Mouse (Mus musculus): ENCODE data around the gene Arid1b. TPM values are rescaled to one million over a fixed set of nuclear protein-coding genes. Genes with fewer than 3 reads are reported as not detected.

The Arid1b gene
- polyA plus RNA-seq, 1 experiment, result 13.3 TPM

DNA sequence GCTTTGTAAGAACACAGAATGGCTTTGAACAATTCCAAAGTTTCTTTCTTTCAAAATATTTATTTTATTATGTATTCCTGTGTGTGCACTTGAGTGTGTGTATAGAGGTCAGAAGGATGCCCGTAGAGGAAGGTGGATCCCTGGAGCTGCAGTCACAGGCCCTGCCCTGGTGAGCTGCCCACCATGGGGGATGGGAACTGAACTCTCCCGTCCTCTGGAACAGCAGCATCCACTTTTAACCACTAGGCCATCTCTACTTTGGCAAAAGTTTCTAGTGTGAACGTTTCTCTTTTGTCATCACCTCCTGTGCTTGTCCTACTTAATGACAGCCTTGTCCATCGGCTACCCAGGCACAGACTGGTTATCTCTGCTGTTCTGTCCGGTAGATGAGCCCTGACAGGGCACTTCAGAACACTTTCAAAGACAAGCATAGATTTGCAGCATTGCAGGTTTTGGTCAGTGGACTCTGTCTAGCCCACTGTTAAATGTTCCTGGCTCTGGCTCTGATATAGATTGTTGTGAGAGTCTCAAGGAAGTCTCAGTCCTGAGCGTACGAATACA lies 56.9 kb downstream of the Arid1b start:
- H3K9me3 ChIP-seq, result no peaks in the 10 kb centered on the region
- peaks cover 59% of the 10 kb centered on the region for H3K4me1 ChIP-seq
- H3K36me3 ChIP-seq (replicated peaks; ENCODE audit: low read length), result peaks cover 76% of the 10 kb centered on the region
- H3K4me3 ChIP-seq (replicated peaks), result no peak overlapping the region
- no peaks in the 10 kb centered on the region for H3K27me3 ChIP-seq (replicated peaks)
- TF ChIP-seq FLI1 (IDR thresholded peaks at IDR 0.05; ENCODE audit: low read length), result no peak
- no peak for TF ChIP-seq GATA1 (IDR thresholded peaks at IDR 0.05; ENCODE audit: borderline replicate concordance, low read length)

DNA sequence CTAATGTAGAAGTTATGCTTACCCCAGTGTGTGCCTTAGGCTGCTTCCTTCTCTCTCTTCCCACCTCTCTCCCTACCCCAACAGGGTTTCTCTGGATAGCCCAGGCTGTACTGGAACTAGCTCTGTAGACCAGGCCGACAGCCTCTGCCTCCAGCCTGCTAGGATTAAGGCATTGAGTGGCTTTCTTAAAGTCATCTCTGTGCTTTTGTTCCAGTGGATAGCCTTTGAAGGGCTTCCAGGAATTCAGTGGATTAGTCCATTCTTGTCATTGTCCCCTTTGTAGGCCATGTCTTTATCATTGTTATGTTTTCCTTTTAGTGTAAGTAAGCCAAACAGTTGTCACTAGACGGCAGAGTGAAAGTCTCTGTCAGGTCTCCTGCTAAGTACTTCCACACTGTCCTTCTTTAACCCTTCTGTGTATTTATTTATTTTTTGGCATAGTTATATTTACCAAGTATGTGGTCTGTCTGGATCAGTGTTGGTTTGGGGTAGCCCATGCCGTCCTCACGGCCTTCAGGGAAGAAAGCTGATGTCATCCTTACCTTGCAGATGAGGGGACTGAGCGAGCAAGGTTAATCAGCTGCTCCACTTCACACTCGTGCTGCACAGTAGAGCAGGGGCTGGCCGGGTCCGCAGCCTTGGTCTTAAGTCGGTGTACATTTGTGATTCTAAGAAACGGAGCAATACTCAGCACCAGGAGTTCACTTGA lies 58.1 kb downstream of the Arid1b start:
- Histone ChIP-seq H3K9me3 (no peaks in the 10 kb centered on the region), H3K4me1 (peaks cover 65% of the 10 kb centered on the region), H3K4me3 (replicated peaks) (no peak overlapping the region), H3K36me3 (replicated peaks; ENCODE audit: low read length) (peaks cover 76% of the 10 kb centered on the region), H3K27me3 (replicated peaks) (no peaks in the 10 kb centered on the region)
- TF ChIP-seq GATA1 (IDR thresholded peaks at IDR 0.05; ENCODE audit: borderline replicate concordance, low read length) (no peak), FLI1 (IDR thresholded peaks at IDR 0.05; ENCODE audit: low read length) (no peak)

DNA sequence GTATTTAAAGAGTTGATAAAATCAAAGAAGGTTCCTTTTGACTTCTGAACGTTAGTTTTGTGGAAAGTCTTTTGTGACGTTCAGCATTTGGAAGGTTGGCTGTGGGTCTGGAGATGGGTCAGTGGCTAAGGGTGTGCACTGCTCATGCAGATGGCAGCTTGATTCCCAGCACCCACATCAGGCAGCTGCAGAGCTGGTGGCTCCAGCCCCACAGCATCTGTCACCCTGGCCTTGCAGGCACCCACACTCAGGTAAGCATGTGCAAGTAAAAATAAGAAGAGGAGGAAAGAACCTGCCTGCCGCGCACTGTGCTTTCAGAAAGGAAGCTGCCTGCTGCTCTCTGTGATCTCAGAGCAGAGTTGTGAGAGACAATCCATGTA lies 58.7 kb downstream of the Arid1b start:
- Histone ChIP-seq H3K36me3 (replicated peaks; ENCODE audit: low read length) (peaks cover 72% of the 10 kb centered on the region), H3K4me1 (peaks cover 65% of the 10 kb centered on the region), H3K4me3 (replicated peaks) (no peak overlapping the region), H3K27me3 (replicated peaks) (no peaks in the 10 kb centered on the region), H3K9me3 (no peaks in the 10 kb centered on the region)
- TF ChIP-seq FLI1 (IDR thresholded peaks at IDR 0.05; ENCODE audit: low read length), result no peak
- no peak for TF ChIP-seq GATA1 (IDR thresholded peaks at IDR 0.05; ENCODE audit: borderline replicate concordance, low read length)

DNA sequence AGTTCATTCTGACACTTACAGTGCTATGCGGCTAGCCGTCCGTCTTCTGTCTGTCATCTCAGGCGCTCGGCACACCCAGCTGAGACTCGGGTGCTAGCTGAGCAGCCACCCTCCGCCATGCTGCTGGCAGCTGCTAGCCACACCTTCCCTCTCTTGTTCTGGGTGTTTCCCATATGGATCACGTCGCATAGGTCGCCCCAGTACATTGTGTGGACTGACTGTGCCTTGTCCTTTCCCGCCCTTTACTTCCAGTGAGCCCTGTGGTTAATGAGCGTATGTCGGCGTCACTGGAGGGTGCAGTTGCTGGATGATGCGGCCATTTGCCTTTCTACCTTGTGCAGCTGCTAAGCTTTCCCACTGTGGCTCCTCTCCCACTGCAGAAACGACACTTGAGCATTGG lies 59.1 kb downstream of the Arid1b start:
- no peaks in the 10 kb centered on the region for H3K9me3 ChIP-seq
- TF ChIP-seq GATA1 (IDR thresholded peaks at IDR 0.05; ENCODE audit: borderline replicate concordance, low read length), result no peak
- no peak for TF ChIP-seq FLI1 (IDR thresholded peaks at IDR 0.05; ENCODE audit: low read length)
- H3K4me3 ChIP-seq (replicated peaks), result peak overlapping the region; percentile 51
- H3K27me3 ChIP-seq (replicated peaks), result no peaks in the 10 kb centered on the region
- H3K36me3 ChIP-seq (replicated peaks; ENCODE audit: low read length), result peaks cover 72% of the 10 kb centered on the region
- H3K4me1 ChIP-seq, result peaks cover 69% of the 10 kb centered on the region

DNA sequence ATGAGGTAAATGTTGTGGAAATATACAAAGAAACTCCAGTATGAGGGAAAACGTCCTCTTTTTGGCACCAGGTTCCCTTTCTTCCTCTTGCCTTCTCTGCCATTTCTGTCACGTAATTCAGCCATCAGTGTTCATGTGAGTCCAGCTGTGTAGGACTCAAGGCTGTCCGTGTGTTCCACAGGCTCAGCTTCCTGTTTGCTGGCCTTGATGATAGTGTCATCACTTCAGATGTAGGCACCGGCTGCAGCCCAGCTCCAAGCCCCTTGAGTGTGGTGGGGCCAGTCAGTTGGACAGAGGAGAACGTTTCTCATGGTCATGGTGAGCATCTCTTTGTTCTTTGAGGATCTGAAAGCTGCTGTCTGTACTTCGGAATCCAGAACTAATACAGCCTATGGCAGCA lies 61.3 kb downstream of the Arid1b start:
- Histone ChIP-seq H3K36me3 (replicated peaks; ENCODE audit: low read length) (peaks cover 65% of the 10 kb centered on the region), H3K9me3 (no peaks in the 10 kb centered on the region), H3K27me3 (replicated peaks) (no peaks in the 10 kb centered on the region), H3K4me1 (peaks cover 89% of the 10 kb centered on the region), H3K4me3 (replicated peaks) (no peak overlapping the region)
- TF ChIP-seq FLI1 (IDR thresholded peaks at IDR 0.05; ENCODE audit: low read length) (no peak), GATA1 (IDR thresholded peaks at IDR 0.05; ENCODE audit: borderline replicate concordance, low read length) (no peak)

DNA sequence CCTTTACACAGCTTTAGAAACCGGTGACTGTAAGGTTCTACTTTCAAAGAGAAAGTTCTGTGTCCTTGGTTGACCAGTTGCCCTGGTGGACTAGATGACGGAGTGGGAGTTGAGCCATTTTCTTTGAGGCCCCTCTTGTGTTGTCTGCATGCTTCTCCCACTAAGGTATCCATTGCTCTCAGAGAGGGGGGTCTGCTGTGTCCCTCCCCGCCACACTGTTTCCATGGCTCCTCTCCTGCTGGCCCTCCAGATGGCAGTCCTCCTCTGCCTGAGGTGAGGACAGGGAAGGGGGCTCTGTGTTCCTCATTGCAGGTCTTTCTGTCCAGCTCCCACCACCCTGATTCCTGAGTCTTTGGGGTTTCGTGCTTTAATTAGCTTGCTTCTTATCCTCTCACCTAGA lies 62.5 kb downstream of the Arid1b start:
- TF ChIP-seq FLI1 (IDR thresholded peaks at IDR 0.05; ENCODE audit: low read length), result no peak
- Histone ChIP-seq H3K4me1 (peaks cover 87% of the 10 kb centered on the region), H3K9me3 (no peaks in the 10 kb centered on the region), H3K4me3 (replicated peaks) (no peak overlapping the region), H3K36me3 (replicated peaks; ENCODE audit: low read length) (peaks cover 55% of the 10 kb centered on the region), H3K27me3 (replicated peaks) (no peaks in the 10 kb centered on the region)

DNA sequence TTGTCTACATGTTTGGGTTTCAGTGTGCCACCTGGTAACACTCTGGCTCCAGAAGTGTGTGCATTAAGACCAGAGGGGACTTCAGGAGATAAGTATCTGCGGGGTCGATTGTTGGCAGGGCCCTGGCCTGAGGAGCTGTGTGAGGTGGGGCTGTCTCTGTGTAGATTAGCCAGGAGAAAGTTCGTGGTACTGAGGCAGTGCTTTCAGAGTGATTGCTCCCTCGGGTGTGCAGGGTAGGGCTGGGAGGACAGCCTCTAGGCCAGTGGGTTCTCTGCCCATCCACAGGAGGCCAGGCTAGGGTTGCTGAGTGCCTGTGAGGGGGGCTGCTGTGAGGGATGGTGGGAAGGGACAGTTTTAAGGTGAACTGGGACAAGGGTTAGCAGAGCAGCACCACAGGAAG lies 63.2 kb downstream of the Arid1b start:
- peak overlapping the region; percentile 48 for H3K4me3 ChIP-seq (replicated peaks)
- H3K27me3 ChIP-seq (replicated peaks), result no peaks in the 10 kb centered on the region
- no peaks in the 10 kb centered on the region for H3K9me3 ChIP-seq
- peaks cover 49% of the 10 kb centered on the region for H3K36me3 ChIP-seq (replicated peaks; ENCODE audit: low read length)
- H3K4me1 ChIP-seq, result peaks cover 84% of the 10 kb centered on the region
- no peak for TF ChIP-seq GATA1 (IDR thresholded peaks at IDR 0.05; ENCODE audit: borderline replicate concordance, low read length)
- no peak for TF ChIP-seq FLI1 (IDR thresholded peaks at IDR 0.05; ENCODE audit: low read length)

DNA sequence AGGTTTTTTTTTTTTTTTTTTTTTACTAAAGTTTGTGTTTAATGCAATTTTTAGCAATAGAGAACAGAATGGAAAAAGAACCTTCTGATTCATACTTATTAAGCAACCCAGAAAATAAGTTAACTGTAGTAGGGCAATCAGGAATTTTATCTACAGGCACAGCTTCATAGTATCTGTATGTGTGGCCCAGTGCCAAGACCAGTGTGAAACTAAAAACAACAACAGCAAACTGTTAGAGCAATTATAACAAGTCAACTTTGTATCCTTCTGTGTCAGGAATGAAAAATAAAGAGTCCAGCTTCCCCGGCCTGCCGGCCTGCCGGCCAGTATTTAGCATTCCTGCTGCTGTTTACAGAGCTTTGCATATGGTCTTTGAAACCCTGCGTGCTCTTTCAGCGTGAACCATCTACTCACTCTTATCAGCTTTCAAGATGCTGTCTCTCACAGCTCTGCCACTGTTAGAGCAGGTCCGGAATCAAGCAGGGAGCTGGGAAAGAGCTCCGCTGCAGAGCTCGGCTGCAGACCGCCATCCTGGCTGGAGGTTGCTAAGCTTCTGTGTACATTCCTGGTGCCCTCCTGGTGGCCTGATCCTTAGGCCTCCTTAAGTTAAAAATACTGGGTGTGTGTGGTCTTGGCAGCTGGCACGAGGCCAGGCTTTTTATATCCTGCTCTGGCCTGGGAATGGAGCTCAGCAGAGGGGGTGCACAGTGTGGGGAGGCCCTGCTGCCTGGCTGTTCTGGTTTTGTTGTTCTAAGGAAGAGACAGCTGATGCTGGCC lies 64.0 kb downstream of the Arid1b start:
- Histone ChIP-seq H3K9me3 (no peaks in the 10 kb centered on the region), H3K27me3 (replicated peaks) (no peaks in the 10 kb centered on the region), H3K36me3 (replicated peaks; ENCODE audit: low read length) (peaks cover 43% of the 10 kb centered on the region), H3K4me1 (peaks cover 83% of the 10 kb centered on the region), H3K4me3 (replicated peaks) (no peak overlapping the region)
- TF ChIP-seq GATA1 (IDR thresholded peaks at IDR 0.05; ENCODE audit: borderline replicate concordance, low read length) (no peak), FLI1 (IDR thresholded peaks at IDR 0.05; ENCODE audit: low read length) (no peak)

DNA sequence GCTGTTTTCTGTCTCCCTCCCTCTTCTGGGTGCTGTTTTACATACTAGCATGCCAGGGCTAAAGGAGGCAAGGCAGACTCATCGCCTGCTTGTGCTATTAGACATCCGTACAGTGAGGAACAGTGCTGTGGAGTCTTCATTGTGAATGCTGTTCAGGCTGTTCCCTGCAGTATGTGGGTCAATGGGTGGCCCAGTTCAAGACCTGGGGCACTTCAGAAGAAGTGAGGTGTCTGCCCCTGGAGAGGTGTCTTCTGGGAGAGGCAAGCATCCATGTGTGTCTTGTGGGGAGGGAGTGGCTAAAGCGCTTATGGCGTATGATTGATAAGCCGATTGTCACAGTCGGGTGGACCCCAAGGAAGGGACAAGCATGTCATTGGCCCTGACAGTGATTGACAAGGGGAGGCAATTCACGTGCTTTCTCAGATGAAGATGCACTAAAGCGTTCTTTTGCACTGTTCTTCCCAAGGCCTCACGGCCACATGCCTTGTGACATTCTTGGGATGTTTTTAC lies 65.0 kb downstream of the Arid1b start:
- TF ChIP-seq GATA1 (IDR thresholded peaks at IDR 0.05; ENCODE audit: borderline replicate concordance, low read length), result no peak
- no peak for TF ChIP-seq FLI1 (IDR thresholded peaks at IDR 0.05; ENCODE audit: low read length)
- H3K9me3 ChIP-seq, result no peaks in the 10 kb centered on the region
- H3K36me3 ChIP-seq (replicated peaks; ENCODE audit: low read length), result peaks cover 37% of the 10 kb centered on the region
- no peak overlapping the region for H3K4me3 ChIP-seq (replicated peaks)
- H3K4me1 ChIP-seq, result peaks cover 86% of the 10 kb centered on the region
- no peaks in the 10 kb centered on the region for H3K27me3 ChIP-seq (replicated peaks)

Measured in megakaryocyte, embryonic 14.5 days (primary cell).